Mouse (Mus musculus) lung, embryonic 15.5 days (tissue): ENCODE measurements at regions not wholly inside any gene's neighbourhood (a gene's known extent, or its start where the extent isn't known, plus 50 kb on each side); places are given as distances from the start of the nearest gene placed in this dataset.

Experiments used
- ATAC-seq: fragments of 200-750 bp; cut with Nextera tagmentation; 2 replicates; pipeline ENCODE4 v1.8.0; 2017; ENCODE audit warnings: moderate number of reproducible peaks, borderline replicate concordance; ENCODE audit not compliant: low FRiP score, low TSS enrichment; ENCODE audit errors: extremely low read depth
- H3K27ac ChIP-seq: fragments of 300-500 bp; sonication (generic); 2 replicates; pipeline ENCODE4 v1.5.1; 2015; ENCODE audit warnings: moderate library complexity, mild to moderate bottlenecking, inconsistent platforms
- H3K27me3 ChIP-seq: fragments of 300-500 bp; sonication (generic); 2 replicates; pipeline ENCODE4 v1.6.1; 2015; ENCODE audit warnings: inconsistent platforms
- H3K36me3 ChIP-seq: fragments of 300-500 bp; sonication (generic); 2 replicates; pipeline ENCODE4 v1.6.1; 2015; ENCODE audit warnings: inconsistent platforms
- H3K4me1 ChIP-seq: fragments of 300-500 bp; sonication (generic); 2 replicates; pipeline ENCODE4 v1.6.1; 2015; ENCODE audit warnings: inconsistent platforms
- H3K4me2 ChIP-seq: fragments of 300-500 bp; sonication (generic); 2 replicates; pipeline ENCODE4 v1.6.1; 2015; ENCODE audit warnings: inconsistent platforms, mild to moderate bottlenecking, moderate library complexity
- H3K4me3 ChIP-seq: fragments of 300-500 bp; sonication (generic); 2 replicates; pipeline ENCODE4 v1.5.1; 2015; ENCODE audit warnings: mild to moderate bottlenecking, inconsistent platforms
- H3K9ac ChIP-seq: fragments of 300-500 bp; sonication (generic); 2 replicates; pipeline ENCODE4 v1.6.1; 2015; ENCODE audit warnings: inconsistent platforms
- H3K9me3 ChIP-seq: fragments of 300-500 bp; sonication (generic); 2 replicates; pipeline ENCODE4 v1.6.1; 2016; ENCODE audit warnings: inconsistent platforms
- WGBS: fragments of 180-500 bp; shearing (Covaris S2); methylation state at CpG from one replicate; pipeline ENCODE4 v1.1.7; 2015; 5-methylcytosine and 5-hydroxymethylcytosine counted together

DNA sequence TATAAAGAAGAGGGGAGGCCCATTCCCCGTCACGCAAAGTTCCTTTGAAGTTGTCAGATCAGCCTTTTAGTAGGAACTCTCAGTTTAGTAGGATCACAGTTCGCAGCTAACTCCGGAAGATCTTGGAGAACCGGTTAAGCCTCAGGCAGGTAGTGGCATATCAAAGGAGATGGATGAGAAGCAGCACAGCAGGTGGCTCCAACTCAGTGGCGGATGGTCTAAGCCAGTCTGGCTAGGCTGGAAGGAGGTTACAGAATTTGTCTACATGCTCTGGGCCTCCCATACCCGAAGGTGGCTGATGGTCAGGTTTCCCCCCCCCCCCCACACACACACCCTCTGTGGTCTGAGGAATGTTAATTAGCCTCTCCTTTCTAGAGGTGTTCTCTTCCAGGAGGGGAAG, 88.5 kb downstream of the Tmem17 start:
- H3K4me1 ChIP-seq: peaks cover 16% of the 10 kb centered on the region
- no peaks in the 10 kb centered on the region for H3K27me3 ChIP-seq
- no peaks in the 10 kb centered on the region for H3K9me3 ChIP-seq
- H3K27ac ChIP-seq: no peak overlapping the region
- no peak overlapping the region for H3K4me3 ChIP-seq
- no peak overlapping the region for H3K4me2 ChIP-seq
- no peak; the same call in 1 of the 2 replicates for ATAC-seq
- no peaks in the 10 kb centered on the region for H3K36me3 ChIP-seq
- H3K9ac ChIP-seq: no peak overlapping the region
- WGBS: 40% methylated on average over 7 of the region's 7 CpGs

DNA sequence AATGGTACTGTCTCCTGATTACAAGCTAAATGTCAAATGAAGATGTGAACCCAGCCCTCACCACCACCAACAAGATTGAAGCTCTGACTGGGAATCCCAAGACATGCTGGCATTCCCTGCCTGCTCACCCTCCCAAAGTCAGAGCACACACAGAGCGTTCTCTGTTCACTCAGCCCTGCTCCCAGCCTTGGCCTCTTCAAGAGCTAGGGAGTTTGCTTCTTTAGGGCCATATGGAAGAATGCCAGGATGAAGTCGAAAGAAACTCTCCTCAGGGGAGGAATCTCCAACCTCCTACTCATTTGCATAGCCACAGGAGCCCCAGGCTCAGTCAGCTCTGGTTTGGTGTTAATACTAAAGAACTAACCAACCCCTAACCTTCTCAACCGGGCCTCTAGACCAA, 90.1 kb downstream of the Tmem17 start:
- Histone ChIP-seq H3K4me3 (no peak overlapping the region), H3K4me1 (peaks cover 16% of the 10 kb centered on the region), H3K9me3 (no peaks in the 10 kb centered on the region), H3K36me3 (no peaks in the 10 kb centered on the region), H3K27ac (peak overlapping the region; percentile 47), H3K27me3 (no peaks in the 10 kb centered on the region), H3K4me2 (no peak overlapping the region), H3K9ac (no peak overlapping the region)
- ATAC-seq: peak; percentile 75; the same call in 1 of the 2 replicates
- 10% methylated on average over 3 of the region's 3 CpGs for WGBS

DNA sequence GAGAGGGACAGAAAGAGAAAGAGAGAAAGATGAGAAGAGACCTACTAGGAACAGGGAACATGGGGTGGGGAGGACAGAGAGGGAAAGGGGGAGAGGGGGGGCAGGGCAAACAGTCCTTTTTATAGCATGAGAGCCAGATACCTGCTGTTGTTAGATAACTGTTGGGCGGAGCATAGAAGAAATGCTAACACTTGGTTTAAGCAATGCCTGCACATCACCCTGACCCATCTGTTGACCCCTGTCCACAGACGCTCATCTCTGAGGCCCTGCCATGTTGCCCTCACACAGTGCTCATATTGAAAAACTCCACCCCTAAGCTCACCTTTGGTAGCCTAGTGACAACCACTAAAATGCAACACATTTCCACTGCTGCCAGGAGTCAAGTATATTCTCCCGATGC, 90.7 kb downstream of the Tmem17 start:
- Histone ChIP-seq H3K4me3 (no peak overlapping the region), H3K9me3 (no peaks in the 10 kb centered on the region), H3K27me3 (no peaks in the 10 kb centered on the region), H3K27ac (no peak overlapping the region), H3K4me1 (peaks cover 16% of the 10 kb centered on the region), H3K36me3 (no peaks in the 10 kb centered on the region), H3K4me2 (no peak overlapping the region), H3K9ac (no peak overlapping the region)
- no peak for ATAC-seq
- WGBS: 55% methylated on average over 3 of the region's 3 CpGs

DNA sequence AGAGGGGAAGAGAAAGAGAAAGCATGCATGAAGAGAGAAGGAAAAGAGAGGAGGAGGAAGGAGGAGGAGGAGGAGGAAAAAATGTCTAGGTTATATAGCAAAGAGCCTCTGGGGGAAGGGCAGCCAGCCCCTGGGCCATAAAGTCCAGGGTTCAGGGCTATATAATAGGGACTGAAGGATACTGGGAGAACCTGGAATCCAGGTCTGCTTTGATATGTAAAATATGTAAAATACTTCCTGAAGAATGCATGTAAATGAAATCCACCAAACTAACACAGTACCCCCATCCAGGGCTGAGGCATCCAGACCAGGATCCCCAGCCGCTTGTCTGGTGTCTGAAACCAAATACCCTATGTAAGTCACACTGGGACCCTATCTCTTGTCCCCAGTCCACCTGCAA, 91.5 kb downstream of the Tmem17 start:
- no peak for ATAC-seq
- 87% methylated on average over 1 of the region's 1 CpGs for WGBS
- no peaks in the 10 kb centered on the region for H3K9me3 ChIP-seq

DNA sequence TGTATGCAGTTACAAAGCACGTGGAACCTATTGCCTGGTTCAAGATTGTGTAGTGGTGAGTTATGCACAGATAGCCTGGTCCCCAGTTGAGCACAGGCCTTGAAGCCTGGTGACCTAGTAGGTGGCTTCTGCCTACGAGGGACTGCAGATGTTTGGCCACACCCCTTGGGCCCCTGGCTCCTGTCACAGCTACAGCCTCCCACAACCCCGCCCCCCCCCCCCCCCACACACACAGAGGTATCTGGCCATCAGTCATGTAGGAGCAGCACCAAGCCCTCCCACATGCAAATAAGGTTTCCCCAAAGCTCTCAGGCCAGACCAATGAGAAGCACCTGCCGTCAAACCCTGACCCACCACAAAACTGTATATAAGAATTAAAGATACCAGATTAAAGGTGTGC, 94.5 kb downstream of the Tmem17 start:
- no peaks in the 10 kb centered on the region for H3K9me3 ChIP-seq
- H3K27me3 ChIP-seq: no peaks in the 10 kb centered on the region
- no peak overlapping the region for H3K27ac ChIP-seq
- H3K4me2 ChIP-seq: no peak overlapping the region
- ATAC-seq: no peak
- no peak overlapping the region for H3K9ac ChIP-seq
- H3K4me3 ChIP-seq: no peak overlapping the region
- peaks cover 28% of the 10 kb centered on the region for H3K4me1 ChIP-seq
- H3K36me3 ChIP-seq: no peaks in the 10 kb centered on the region
- 48% methylated on average over 4 of the region's 4 CpGs for WGBS

More for the DNA sequence above, 91.5 kb downstream of the Tmem17 start:
- H3K4me1 ChIP-seq: peaks cover 16% of the 10 kb centered on the region
- no peaks in the 10 kb centered on the region for H3K27me3 ChIP-seq
- no peaks in the 10 kb centered on the region for H3K36me3 ChIP-seq
- no peak overlapping the region for H3K27ac ChIP-seq
- no peak overlapping the region for H3K9ac ChIP-seq
- no peak overlapping the region for H3K4me3 ChIP-seq
- H3K4me2 ChIP-seq: no peak overlapping the region

DNA sequence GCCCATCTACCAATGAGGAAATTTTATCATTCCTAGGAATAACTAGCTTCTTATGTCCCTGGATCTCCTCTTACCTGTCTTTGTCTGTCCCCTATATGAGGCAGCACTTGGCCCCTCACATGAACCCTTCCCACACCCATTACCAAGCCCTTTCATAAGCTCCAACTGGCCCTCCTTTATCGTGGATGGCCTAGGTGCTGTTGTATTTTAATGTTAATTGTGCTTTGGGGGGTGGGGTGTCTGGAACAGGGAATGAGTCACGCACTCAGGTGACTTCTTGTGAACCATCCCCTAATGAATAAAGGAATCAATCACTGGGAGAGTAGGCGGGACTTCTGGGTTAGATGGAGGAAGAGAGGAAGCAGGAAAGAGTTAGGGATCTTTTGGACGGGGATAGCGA, 95.8 kb downstream of the Tmem17 start:
- ATAC-seq: no peak
- H3K9me3 ChIP-seq: no peaks in the 10 kb centered on the region
- WGBS: 84% methylated on average over 5 of the region's 5 CpGs
- no peak overlapping the region for H3K27ac ChIP-seq
- H3K27me3 ChIP-seq: no peaks in the 10 kb centered on the region
- no peak overlapping the region for H3K4me3 ChIP-seq
- H3K4me2 ChIP-seq: no peak overlapping the region
- no peak overlapping the region for H3K9ac ChIP-seq
- peaks cover 21% of the 10 kb centered on the region for H3K4me1 ChIP-seq
- no peaks in the 10 kb centered on the region for H3K36me3 ChIP-seq

DNA sequence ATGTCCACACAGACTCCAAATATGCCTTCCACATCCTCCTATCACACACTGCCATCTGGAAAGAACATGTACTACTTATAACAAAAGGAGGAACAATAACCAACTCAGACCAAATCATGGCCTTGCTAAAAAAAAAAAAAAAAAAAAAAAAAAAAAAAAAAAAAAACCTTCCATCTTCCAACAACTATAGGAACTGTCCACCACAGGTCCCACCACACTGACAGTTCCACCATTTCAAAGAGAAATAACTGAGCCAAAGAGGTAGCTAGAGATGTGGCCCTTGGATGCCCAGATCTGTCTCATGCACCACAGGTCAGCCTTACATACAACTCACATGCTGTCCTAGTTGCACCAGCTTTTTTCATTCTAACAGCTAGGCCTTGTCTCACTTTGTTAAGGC, 97.1 kb downstream of the Tmem17 start:
- Histone ChIP-seq H3K4me3 (no peak overlapping the region), H3K27ac (no peak overlapping the region), H3K27me3 (no peaks in the 10 kb centered on the region), H3K4me2 (no peak overlapping the region), H3K9me3 (no peaks in the 10 kb centered on the region), H3K36me3 (no peaks in the 10 kb centered on the region), H3K4me1 (peaks cover 18% of the 10 kb centered on the region), H3K9ac (no peak overlapping the region)
- no peak for ATAC-seq

DNA sequence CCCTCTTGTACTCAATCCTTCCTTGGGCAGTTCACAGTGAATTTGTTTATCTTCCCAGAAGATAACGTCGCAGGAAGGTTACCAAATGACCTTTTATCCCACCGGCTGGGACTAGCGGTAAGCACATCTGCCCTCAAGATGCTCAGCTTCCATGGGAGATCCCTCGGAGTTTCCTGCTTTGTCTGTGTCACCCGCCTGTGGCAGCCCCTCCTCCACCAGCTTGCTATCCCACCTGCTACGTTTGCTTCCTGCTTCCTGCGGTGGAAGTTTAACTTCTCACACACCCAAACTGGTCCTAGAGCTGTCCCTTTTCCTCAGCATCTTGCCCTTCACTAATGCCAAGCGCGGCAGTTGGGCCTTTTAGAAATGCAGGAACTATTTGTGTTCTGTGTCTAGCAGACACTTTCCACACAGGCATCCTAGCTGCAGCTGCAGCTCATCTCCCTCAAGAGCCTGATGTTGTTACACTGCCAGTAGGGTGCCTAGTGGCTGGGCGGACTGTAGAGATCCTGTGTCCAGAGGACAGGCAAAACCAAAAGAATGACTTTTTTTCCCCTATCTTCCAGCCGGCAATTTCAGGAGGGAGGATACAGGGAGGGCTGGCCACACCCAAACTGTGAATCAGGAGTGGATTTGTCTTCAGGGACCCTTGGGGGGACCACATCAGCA, 98.7 kb downstream of the Tmem17 start:
- H3K9me3 ChIP-seq: no peaks in the 10 kb centered on the region
- H3K4me2 ChIP-seq: peak overlapping the region; percentile 5; the same call in 1 of the 2 replicates
- no peaks in the 10 kb centered on the region for H3K27me3 ChIP-seq
- peak overlapping the region; percentile 51 for H3K27ac ChIP-seq
- H3K36me3 ChIP-seq: no peaks in the 10 kb centered on the region
- peaks cover 18% of the 10 kb centered on the region for H3K4me1 ChIP-seq
- no peak; the same call in 1 of the 2 replicates for ATAC-seq
- no peak overlapping the region for H3K9ac ChIP-seq
- 9% methylated on average over 12 of the region's 12 CpGs for WGBS
- H3K4me3 ChIP-seq: no peak overlapping the region

DNA sequence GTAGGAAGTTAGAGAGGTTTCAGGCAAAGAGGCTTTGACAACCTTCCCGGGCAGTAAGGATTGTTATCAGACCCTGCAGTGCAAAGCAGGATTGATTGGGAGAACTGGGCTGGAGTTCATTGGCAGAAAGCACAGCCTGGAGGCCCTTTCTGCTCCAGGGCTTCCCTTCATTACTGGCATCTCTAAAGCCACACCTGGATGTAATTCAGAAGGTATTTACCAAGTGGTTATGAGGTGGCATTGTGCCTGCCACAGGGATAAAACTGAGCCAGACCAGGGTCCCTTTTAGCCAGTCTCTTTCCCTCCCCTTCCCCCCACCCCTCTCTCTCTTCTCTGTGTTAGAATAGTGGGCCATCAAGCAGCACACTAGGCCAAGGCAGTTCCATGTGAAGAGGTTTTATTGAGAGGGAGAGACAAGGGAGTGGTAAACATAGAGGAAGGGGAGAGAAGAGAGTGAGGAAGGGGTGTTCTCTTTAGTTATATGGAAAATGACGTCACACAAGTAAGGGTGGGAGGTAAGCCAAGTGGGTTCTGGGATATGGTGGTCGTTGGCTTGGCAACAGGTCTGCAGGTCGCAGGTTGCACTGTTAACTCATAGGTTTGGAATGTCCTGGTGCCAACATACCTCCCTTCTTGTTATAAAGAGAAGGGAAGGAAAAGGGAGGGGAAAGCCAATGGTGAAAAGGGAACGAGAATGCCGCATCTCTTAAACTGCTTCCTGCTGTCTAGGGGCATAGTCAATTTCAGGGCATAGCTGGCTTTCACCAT, 99.4 kb downstream of the Tmem17 start:
- no peak overlapping the region for H3K4me2 ChIP-seq
- H3K27me3 ChIP-seq: no peaks in the 10 kb centered on the region
- ATAC-seq: peak; percentile 50; the same call in 1 of the 2 replicates
- no peaks in the 10 kb centered on the region for H3K36me3 ChIP-seq
- peak overlapping the region; percentile 51 for H3K27ac ChIP-seq
- 32% methylated on average over 6 of the region's 6 CpGs for WGBS
- no peak overlapping the region for H3K9ac ChIP-seq
- H3K9me3 ChIP-seq: no peaks in the 10 kb centered on the region
- peaks cover 18% of the 10 kb centered on the region for H3K4me1 ChIP-seq
- no peak overlapping the region for H3K4me3 ChIP-seq

DNA sequence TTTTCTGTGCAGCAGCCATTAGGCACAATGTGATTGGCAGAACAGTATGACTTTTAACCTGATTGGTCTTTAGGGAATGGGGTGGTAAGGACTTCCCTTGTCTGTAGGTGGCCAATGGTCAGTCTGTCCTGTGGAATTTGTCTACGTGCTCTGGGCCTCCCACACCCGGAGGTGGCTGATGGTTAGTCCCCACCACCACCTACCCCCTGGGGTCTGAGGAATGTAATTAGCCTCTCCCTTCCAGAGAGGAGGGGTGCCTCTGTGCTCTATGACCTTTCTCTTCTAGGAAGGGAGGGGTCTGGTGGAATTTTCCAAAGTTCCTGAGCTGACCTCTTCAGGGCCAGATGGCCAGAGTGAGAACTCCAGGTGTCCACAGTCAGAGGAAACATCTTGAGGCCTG, 101.6 kb downstream of the Tmem17 start:
- H3K27ac ChIP-seq: no peak overlapping the region
- no peaks in the 10 kb centered on the region for H3K27me3 ChIP-seq
- H3K9ac ChIP-seq: no peak overlapping the region
- ATAC-seq: no peak
- H3K4me3 ChIP-seq: no peak overlapping the region
- no peaks in the 10 kb centered on the region for H3K36me3 ChIP-seq
- H3K9me3 ChIP-seq: no peaks in the 10 kb centered on the region
- H3K4me1 ChIP-seq: peaks cover 26% of the 10 kb centered on the region
- whole genome bisulfite sequencing: 67% methylated on average over 2 of the region's 2 CpGs
- H3K4me2 ChIP-seq: no peak overlapping the region

DNA sequence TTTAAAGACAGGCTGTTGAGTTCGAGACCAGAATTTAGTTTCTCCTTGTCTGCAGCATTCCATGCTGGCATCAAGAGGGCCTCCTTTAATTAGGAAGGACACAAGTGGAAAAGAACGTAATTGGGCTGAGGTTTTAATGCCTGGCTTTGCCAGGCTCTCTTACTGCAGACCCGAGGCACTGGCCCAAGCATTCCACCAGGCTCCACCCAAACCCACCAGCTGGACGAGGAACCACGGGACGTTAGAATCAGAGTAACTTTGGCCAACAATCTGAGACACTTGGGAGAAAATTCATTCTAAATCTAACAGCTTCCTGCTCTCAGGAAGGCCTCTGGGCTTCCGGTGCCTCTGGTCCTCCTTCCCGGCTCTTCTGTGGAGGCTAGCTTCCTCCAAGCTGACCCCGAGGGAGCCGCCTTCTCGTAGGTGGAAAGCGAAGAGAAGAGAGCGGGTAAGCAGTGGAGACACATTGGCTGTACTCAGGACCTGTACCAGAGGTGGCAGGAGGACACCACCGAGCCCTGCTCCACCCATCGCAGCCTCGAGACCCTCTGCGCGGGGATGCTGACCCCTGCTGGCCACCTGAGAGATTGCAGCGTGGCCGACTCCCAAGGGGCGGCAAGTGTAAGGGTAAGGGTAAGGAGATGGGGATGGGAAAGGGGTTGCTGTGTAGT, 105.5 kb downstream of the Tmem17 start:
- peak overlapping the region; percentile 66 for H3K27ac ChIP-seq
- peak; percentile 79 for ATAC-seq
- H3K4me3 ChIP-seq: peak overlapping the region; percentile 38
- peak overlapping the region; percentile 69 for H3K4me2 ChIP-seq
- H3K4me1 ChIP-seq: peaks cover 15% of the 10 kb centered on the region
- H3K27me3 ChIP-seq: no peaks in the 10 kb centered on the region
- no peaks in the 10 kb centered on the region for H3K36me3 ChIP-seq
- peak overlapping the region; percentile 38 for H3K9ac ChIP-seq
- WGBS: 7% methylated on average over 21 of the region's 21 CpGs
- H3K9me3 ChIP-seq: no peaks in the 10 kb centered on the region
